Comparison of ENCODE assay signal across 14 mouse cellular contexts in genomic region chr6:81749681-81750080, GRCm38 (mm10).
A peak's percentile ranks its signal among the peaks of the same experiment; 100 is the strongest.
DNase-seq lines count a peak whose midpoint lies in the region; ATAC-seq and TF ChIP-seq lines count a peak whose summit lies in the region.
"Had no signal": no experiment of that assay in that cellular context is flagged by ENCODE, and none has a peak within 500 bp of the region (broad histone marks: within the 10 kb centered on the region; RNA-seq: fewer than 3 reads in every experiment).

No protein-coding gene starts in this region.

- no peak overlapping the region for H3K27ac ChIP-seq in intestine, embryonic 14.5 days (ENCODE audit: low read depth)
- H3K27ac ChIP-seq in intestine, postnatal 0 days (ENCODE audit: low read depth, low read length): no peak overlapping the region
- H3K27ac ChIP-seq in midbrain, embryonic 13.5 days: no peak overlapping the region; the same call in 1 of the 2 replicates
- H3K27ac ChIP-seq in midbrain, embryonic 16.5 days (ENCODE audit: low read length): no peak overlapping the region
- no peak overlapping the region for H3K27ac ChIP-seq in embryonic facial prominence, embryonic 14.5 days (replicated peaks; ENCODE audit: low read depth, low read length)
- no peak overlapping the region for H3K27ac ChIP-seq in midbrain, embryonic 15.5 days
- H3K27ac ChIP-seq: forebrain, embryonic 10.5 days; hindbrain, postnatal 0 days had no signal

- no peaks in the 10 kb centered on the region for H3K9me3 ChIP-seq in intestine, embryonic 14.5 days (ENCODE audit: control insufficient read depth, low read length)
- no peaks in the 10 kb centered on the region for H3K9me3 ChIP-seq in intestine, postnatal 0 days (ENCODE audit: control insufficient read depth)
- no peaks in the 10 kb centered on the region for H3K9me3 ChIP-seq in midbrain, embryonic 13.5 days
- H3K9me3 ChIP-seq in midbrain, embryonic 16.5 days (replicated peaks; ENCODE audit: control insufficient read depth, low read length, poor library complexity, severe bottlenecking): no peaks in the 10 kb centered on the region
- no peaks in the 10 kb centered on the region for H3K9me3 ChIP-seq in embryonic facial prominence, embryonic 14.5 days (ENCODE audit: control insufficient read depth, low read length)
- no peaks in the 10 kb centered on the region for H3K9me3 ChIP-seq in midbrain, embryonic 15.5 days
- H3K9me3 ChIP-seq: forebrain, embryonic 10.5 days had no signal

- H3K4me3 ChIP-seq in intestine, embryonic 14.5 days (ENCODE audit: low read depth, low read length): no peak overlapping the region
- H3K4me3 ChIP-seq in intestine, postnatal 0 days (ENCODE audit: low read depth, low read length): no peak overlapping the region
- no peak overlapping the region for H3K4me3 ChIP-seq in midbrain, embryonic 13.5 days (replicated peaks)
- H3K4me3 ChIP-seq in midbrain, embryonic 16.5 days (ENCODE audit: low read depth, low read length): no peak overlapping the region
- no peak overlapping the region for H3K4me3 ChIP-seq in embryonic facial prominence, embryonic 14.5 days (ENCODE audit: low read depth, low read length)
- H3K4me3 ChIP-seq in midbrain, embryonic 15.5 days: no peak overlapping the region
- H3K4me3 ChIP-seq: forebrain, embryonic 10.5 days had no signal

- DNase-seq in intestine, embryonic 14.5 days (ENCODE audit: low spot score): no peak
- DNase-seq in embryonic facial prominence, embryonic 14.5 days (ENCODE audit: low spot score): peak; percentile 32
- no peak for DNase-seq in adrenal gland, postnatal 36 days
- DNase-seq: cerebellum, adult 9-11 months; gastrocnemius, postnatal 10 days; lung, postnatal 14 days; spleen, adult 18-20 months; thymus, postnatal 25 days had no signal

- H3K27me3 ChIP-seq in intestine, embryonic 14.5 days (replicated peaks; ENCODE audit: control insufficient read depth, insufficient read depth, low read length): no peaks in the 10 kb centered on the region
- H3K27me3 ChIP-seq in intestine, postnatal 0 days (replicated peaks; ENCODE audit: control insufficient read depth, insufficient read depth, low read length): no peaks in the 10 kb centered on the region
- H3K27me3 ChIP-seq in midbrain, embryonic 13.5 days: no peaks in the 10 kb centered on the region
- no peaks in the 10 kb centered on the region for H3K27me3 ChIP-seq in midbrain, embryonic 16.5 days (ENCODE audit: control insufficient read depth, insufficient read depth, low read depth, low read length)
- H3K27me3 ChIP-seq in embryonic facial prominence, embryonic 14.5 days (replicated peaks; ENCODE audit: control insufficient read depth, insufficient read depth, low read length): no peaks in the 10 kb centered on the region
- no peaks in the 10 kb centered on the region for H3K27me3 ChIP-seq in midbrain, embryonic 15.5 days (replicated peaks)

- H3K9ac ChIP-seq in intestine, embryonic 14.5 days (ENCODE audit: low read length): no peak overlapping the region
- H3K9ac ChIP-seq in intestine, postnatal 0 days (ENCODE audit: low read depth, low read length): no peak overlapping the region
- no peak overlapping the region for H3K9ac ChIP-seq in midbrain, embryonic 13.5 days (replicated peaks)
- no peak overlapping the region for H3K9ac ChIP-seq in midbrain, embryonic 16.5 days (ENCODE audit: low read depth, low read length)
- H3K9ac ChIP-seq in embryonic facial prominence, embryonic 14.5 days (ENCODE audit: low read depth, low read length): no peak overlapping the region
- no peak overlapping the region for H3K9ac ChIP-seq in midbrain, embryonic 15.5 days

- 19% methylated on average over 3 of the region's 3 CpGs for WGBS in intestine, embryonic 14.5 days
- WGBS in intestine, postnatal 0 days: 31% methylated on average over 3 of the region's 3 CpGs
- WGBS in midbrain, embryonic 13.5 days: 60% methylated on average over 3 of the region's 3 CpGs
- WGBS in midbrain, embryonic 16.5 days: 56% methylated on average over 3 of the region's 3 CpGs
- WGBS in embryonic facial prominence, embryonic 14.5 days: 52% methylated on average over 3 of the region's 3 CpGs
- WGBS in midbrain, embryonic 15.5 days: 48% methylated on average over 3 of the region's 3 CpGs

- H3K4me1 ChIP-seq in intestine, embryonic 14.5 days (replicated peaks; ENCODE audit: control insufficient read depth, insufficient read depth, low read length): no peaks in the 10 kb centered on the region; the same call in 1 of the 2 replicates
- no peaks in the 10 kb centered on the region for H3K4me1 ChIP-seq in intestine, postnatal 0 days (replicated peaks; ENCODE audit: control insufficient read depth, insufficient read depth, low read length)
- 0 out of 2 replicates have a peak, but pooled peaks cover 2% of the 10 kb centered on the region for H3K4me1 ChIP-seq in midbrain, embryonic 13.5 days (replicated peaks)
- no peaks in the 10 kb centered on the region for H3K4me1 ChIP-seq in midbrain, embryonic 16.5 days (ENCODE audit: control insufficient read depth, insufficient read depth, low read length)
- no peaks in the 10 kb centered on the region for H3K4me1 ChIP-seq in embryonic facial prominence, embryonic 14.5 days (ENCODE audit: control insufficient read depth, insufficient read depth, low read length)
- H3K4me1 ChIP-seq in midbrain, embryonic 15.5 days: no peaks in the 10 kb centered on the region
- H3K4me1 ChIP-seq: forebrain, embryonic 10.5 days had no signal

- H3K4me2 ChIP-seq in intestine, embryonic 14.5 days (ENCODE audit: low read length): no peak overlapping the region
- H3K4me2 ChIP-seq in intestine, postnatal 0 days (replicated peaks; ENCODE audit: low read depth): no peak overlapping the region
- H3K4me2 ChIP-seq in midbrain, embryonic 13.5 days (replicated peaks): no peak overlapping the region
- no peak overlapping the region for H3K4me2 ChIP-seq in midbrain, embryonic 16.5 days (ENCODE audit: low read length)
- no peak overlapping the region for H3K4me2 ChIP-seq in embryonic facial prominence, embryonic 14.5 days (ENCODE audit: low read depth, low read length)
- H3K4me2 ChIP-seq in midbrain, embryonic 15.5 days: no peak overlapping the region

- peak; percentile 85 for ATAC-seq in intestine, embryonic 14.5 days (replicated peaks; ENCODE audit: low FRiP score, low TSS enrichment, low read depth)
- ATAC-seq in intestine, postnatal 0 days: no peak
- peak; percentile 72 for ATAC-seq in midbrain, embryonic 13.5 days
- ATAC-seq in midbrain, embryonic 16.5 days: no peak
- ATAC-seq in embryonic facial prominence, embryonic 14.5 days (ENCODE audit: low read depth): peak; percentile 77; the same call in 1 of the 2 replicates
- 0 out of 2 replicates have a peak, but pooled peaks have one; percentile 30 for ATAC-seq in midbrain, embryonic 15.5 days (replicated peaks)
- ATAC-seq: hindbrain, postnatal 0 days had no signal

- H3K36me3 ChIP-seq in intestine, embryonic 14.5 days (ENCODE audit: control insufficient read depth, insufficient read depth, low read length): no peaks in the 10 kb centered on the region
- H3K36me3 ChIP-seq in intestine, postnatal 0 days (ENCODE audit: control insufficient read depth, insufficient read depth): no peaks in the 10 kb centered on the region
- no peaks in the 10 kb centered on the region for H3K36me3 ChIP-seq in midbrain, embryonic 13.5 days
- H3K36me3 ChIP-seq in midbrain, embryonic 16.5 days (ENCODE audit: control insufficient read depth, insufficient read depth, low read length): no peaks in the 10 kb centered on the region
- H3K36me3 ChIP-seq in embryonic facial prominence, embryonic 14.5 days (ENCODE audit: control insufficient read depth, insufficient read depth, low read length): no peaks in the 10 kb centered on the region
- H3K36me3 ChIP-seq in midbrain, embryonic 15.5 days (replicated peaks): no peaks in the 10 kb centered on the region
- H3K36me3 ChIP-seq: forebrain, embryonic 10.5 days had no signal

- no peak for TF ChIP-seq CTCF in intestine, postnatal 0 days (IDR thresholded peaks at IDR 0.05; ENCODE audit: low read depth)

Comparison
In these comparisons a context has a peak if more than half of its experiments do, and no peak if none do; other contexts are left out.
1. ATAC-seq: peak in intestine, embryonic 14.5 days (single experiment), midbrain, embryonic 13.5 days (single experiment), embryonic facial prominence, embryonic 14.5 days (single experiment) and midbrain, embryonic 15.5 days (single experiment); none in intestine, postnatal 0 days (single experiment) and midbrain, embryonic 16.5 days (single experiment).